Comparison of ENCODE assay signal across 18 mouse cellular contexts in the genomic region with DNA sequence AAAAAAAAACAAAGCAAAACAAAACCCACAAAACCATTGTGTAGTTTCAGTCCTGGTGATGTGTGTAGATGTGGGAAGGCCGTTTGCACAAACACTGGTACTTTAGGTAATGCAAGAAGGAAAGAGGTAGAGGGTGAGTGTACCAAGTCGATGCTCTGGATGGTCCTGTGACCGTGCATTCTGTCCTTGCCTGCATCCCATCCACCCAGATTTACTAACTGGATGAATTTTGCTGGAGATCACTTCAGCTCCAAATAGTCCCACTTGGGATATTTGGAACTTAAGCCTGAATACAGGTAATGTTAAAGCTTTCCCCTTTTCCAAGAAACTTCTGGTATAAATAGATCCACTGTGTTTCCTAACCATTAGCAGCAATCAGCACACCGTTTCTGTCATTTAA. TPM values are rescaled to one million over a fixed set of nuclear protein-coding genes. Genes with fewer than 3 reads are reported as not detected.
DNase-seq lines count a peak whose midpoint lies in the region; ATAC-seq and TF ChIP-seq lines count a peak whose summit lies in the region.
"Had no signal": no experiment of that assay in that cellular context is flagged by ENCODE, and none has a peak within 500 bp of the region (broad histone marks: within the 10 kb centered on the region; RNA-seq: fewer than 3 reads in every experiment).

No protein-coding gene starts in this region.

- ATAC-seq in intestine, embryonic 14.5 days (replicated peaks; ENCODE audit: low FRiP score, low TSS enrichment, low read depth): no peak
- no peak for ATAC-seq in intestine, postnatal 0 days
- ATAC-seq in hindbrain, embryonic 15.5 days (ENCODE audit: low FRiP score, low read depth): no peak
- no peak for ATAC-seq in neural tube, embryonic 12.5 days (ENCODE audit: low FRiP score, low read depth)
- ATAC-seq: CD4-positive, CD25-positive, alpha-beta regulatory T cell, adult 4 months; intestine, embryonic 15.5 days had no signal

- no peak overlapping the region for H3K9ac ChIP-seq in intestine, embryonic 14.5 days (ENCODE audit: low read length)
- no peak overlapping the region for H3K9ac ChIP-seq in intestine, postnatal 0 days (ENCODE audit: low read depth, low read length)
- no peak overlapping the region for H3K9ac ChIP-seq in hindbrain, embryonic 15.5 days
- H3K9ac ChIP-seq in neural tube, embryonic 12.5 days: no peak overlapping the region
- H3K9ac ChIP-seq: intestine, embryonic 15.5 days had no signal

- H3K27me3 ChIP-seq in intestine, embryonic 14.5 days (replicated peaks; ENCODE audit: control insufficient read depth, insufficient read depth, low read length): peaks cover 100% of the 10 kb centered on the region
- peaks cover 93% of the 10 kb centered on the region for H3K27me3 ChIP-seq in intestine, postnatal 0 days (replicated peaks; ENCODE audit: control insufficient read depth, insufficient read depth, low read length)
- H3K27me3 ChIP-seq in hindbrain, embryonic 10.5 days (ENCODE audit: insufficient read depth, poor library complexity, severe bottlenecking): peaks cover 100% of the 10 kb centered on the region
- peaks cover 76% of the 10 kb centered on the region for H3K27me3 ChIP-seq in hindbrain, embryonic 15.5 days
- H3K27me3 ChIP-seq in neural tube, embryonic 12.5 days (replicated peaks): peaks cover 75% of the 10 kb centered on the region
- no peaks in the 10 kb centered on the region; the same call in 1 of the 2 replicates for H3K27me3 ChIP-seq in thymus, adult 2 months (ENCODE audit: control insufficient read depth, insufficient read depth, low read length)

- no peak overlapping the region for H3K27ac ChIP-seq in intestine, embryonic 14.5 days (ENCODE audit: low read depth)
- no peak overlapping the region for H3K27ac ChIP-seq in intestine, postnatal 0 days (ENCODE audit: low read depth, low read length)
- peak overlapping the region; percentile 77 for H3K27ac ChIP-seq in hindbrain, embryonic 10.5 days
- peak overlapping the region; percentile 61 for H3K27ac ChIP-seq in hindbrain, embryonic 15.5 days (replicated peaks)
- no peak overlapping the region for H3K27ac ChIP-seq in neural tube, embryonic 12.5 days
- H3K27ac ChIP-seq in thymus, adult 2 months (ENCODE audit: control insufficient read depth, insufficient read depth, low read length): no peak overlapping the region
- H3K27ac ChIP-seq: intestine, embryonic 15.5 days; kidney, postnatal 0 days; left cerebral cortex, adult 2 months; macrophage had no signal

- no peaks in the 10 kb centered on the region for H3K4me1 ChIP-seq in intestine, embryonic 14.5 days (replicated peaks; ENCODE audit: control insufficient read depth, insufficient read depth, low read length)
- H3K4me1 ChIP-seq in intestine, postnatal 0 days (replicated peaks; ENCODE audit: control insufficient read depth, insufficient read depth, low read length): no peaks in the 10 kb centered on the region
- H3K4me1 ChIP-seq in hindbrain, embryonic 10.5 days (replicated peaks): peaks cover 59% of the 10 kb centered on the region
- peaks cover 12% of the 10 kb centered on the region for H3K4me1 ChIP-seq in hindbrain, embryonic 15.5 days (replicated peaks)
- peaks cover 23% of the 10 kb centered on the region for H3K4me1 ChIP-seq in neural tube, embryonic 12.5 days
- no peaks in the 10 kb centered on the region for H3K4me1 ChIP-seq in thymus, adult 2 months (replicated peaks; ENCODE audit: control insufficient read depth, insufficient read depth, low read length)
- H3K4me1 ChIP-seq: intestine, embryonic 15.5 days had no signal

- peak; percentile 47 for DNase-seq in intestine, embryonic 14.5 days (ENCODE audit: low spot score)
- DNase-seq in hindbrain, embryonic 10.5 days (ENCODE audit: low spot score): no peak
- DNase-seq in thymus, adult 2 months: no peak
- no peak for DNase-seq in frontal cortex, postnatal 36 days (ENCODE audit: low spot score in 2 of 2)
- DNase-seq: adrenal gland, postnatal 10 days; cerebellum, adult 8-10 months; lung, adult 18-20 months had no signal

- TF ChIP-seq CTCF in intestine, postnatal 0 days (IDR thresholded peaks at IDR 0.05; ENCODE audit: low read depth): no peak
- TF ChIP-seq CTCF in thymus, adult 2 months (IDR thresholded peaks at IDR 0.05; ENCODE audit: borderline replicate concordance, control insufficient read depth, extremely low read depth, insufficient read depth, low read length, poor library complexity): no peak

- H3K4me3 ChIP-seq in intestine, embryonic 14.5 days (ENCODE audit: low read depth, low read length): no peak overlapping the region
- no peak overlapping the region for H3K4me3 ChIP-seq in intestine, postnatal 0 days (ENCODE audit: low read depth, low read length)
- peak overlapping the region; percentile 4; the same call in 1 of the 2 replicates for H3K4me3 ChIP-seq in hindbrain, embryonic 10.5 days
- H3K4me3 ChIP-seq in hindbrain, embryonic 15.5 days: no peak overlapping the region
- no peak overlapping the region for H3K4me3 ChIP-seq in neural tube, embryonic 12.5 days
- H3K4me3 ChIP-seq in thymus, adult 2 months (ENCODE audit: control insufficient read depth, insufficient read depth, low read length): no peak overlapping the region
- H3K4me3 ChIP-seq: erythroblast, embryonic 14.5 days; intestine, embryonic 15.5 days; layer of hippocampus, adult 2 months; left cerebral cortex, adult 2 months had no signal

- H3K36me3 ChIP-seq in intestine, embryonic 14.5 days (ENCODE audit: control insufficient read depth, insufficient read depth, low read length): no peaks in the 10 kb centered on the region
- H3K36me3 ChIP-seq in intestine, postnatal 0 days (ENCODE audit: control insufficient read depth, insufficient read depth): no peaks in the 10 kb centered on the region
- H3K36me3 ChIP-seq in hindbrain, embryonic 10.5 days: no peaks in the 10 kb centered on the region
- H3K36me3 ChIP-seq in hindbrain, embryonic 15.5 days: no peaks in the 10 kb centered on the region
- H3K36me3 ChIP-seq in neural tube, embryonic 12.5 days: no peaks in the 10 kb centered on the region
- no peaks in the 10 kb centered on the region for H3K36me3 ChIP-seq in thymus, adult 2 months (ENCODE audit: control insufficient read depth, insufficient read depth, low read length)
- H3K36me3 ChIP-seq: intestine, embryonic 15.5 days had no signal

- 3% methylated on average over 4 of the region's 4 CpGs for WGBS in intestine, embryonic 14.5 days
- WGBS in intestine, postnatal 0 days: under 1% methylated on average over 4 of the region's 4 CpGs
- under 1% methylated on average over 4 of the region's 4 CpGs for WGBS in hindbrain, embryonic 10.5 days
- 15% methylated on average over 4 of the region's 4 CpGs for WGBS in hindbrain, embryonic 15.5 days
- 5% methylated on average over 4 of the region's 4 CpGs for WGBS in neural tube, embryonic 12.5 days
- WGBS in thymus, adult 2 months: 4% methylated on average over 4 of the region's 4 CpGs

- H3K9me3 ChIP-seq in intestine, embryonic 14.5 days (ENCODE audit: control insufficient read depth, low read length): no peaks in the 10 kb centered on the region
- no peaks in the 10 kb centered on the region for H3K9me3 ChIP-seq in intestine, postnatal 0 days (ENCODE audit: control insufficient read depth)
- no peaks in the 10 kb centered on the region for H3K9me3 ChIP-seq in hindbrain, embryonic 10.5 days
- H3K9me3 ChIP-seq in hindbrain, embryonic 15.5 days: no peaks in the 10 kb centered on the region
- H3K9me3 ChIP-seq in neural tube, embryonic 12.5 days: no peaks in the 10 kb centered on the region
- H3K9me3 ChIP-seq: intestine, embryonic 15.5 days had no signal

- TF ChIP-seq POLR2A in thymus, adult 2 months (IDR thresholded peaks at IDR 0.05; ENCODE audit: control insufficient read depth, extremely low read depth, insufficient read depth, low read length, poor library complexity): no peak

- no peak overlapping the region for H3K4me2 ChIP-seq in intestine, embryonic 14.5 days (ENCODE audit: low read length)
- no peak overlapping the region for H3K4me2 ChIP-seq in intestine, postnatal 0 days (replicated peaks; ENCODE audit: low read depth)
- H3K4me2 ChIP-seq in hindbrain, embryonic 15.5 days: peak overlapping the region; percentile 2; the same call in 1 of the 2 replicates
- peak overlapping the region; percentile 30; the same call in 1 of the 2 replicates for H3K4me2 ChIP-seq in neural tube, embryonic 12.5 days (replicated peaks)
- H3K4me2 ChIP-seq: intestine, embryonic 15.5 days had no signal

RNA-seq across cellular contexts. Expression of gene Zic1, which starts 22.6 kb away (rescaled TPM):
- not detected in 2 replicates for polyA plus RNA-seq in intestine, embryonic 14.5 days (2014; fragmentation: Nextera tagmentation; extraction: Ambion mirVana)
- polyA plus RNA-seq in intestine, postnatal 0 days (2015; fragmentation: Nextera tagmentation; extraction: Ambion mirVana): not detected in 2 replicates
- polyA plus RNA-seq in hindbrain, embryonic 10.5 days (2016; fragmentation: Nextera tagmentation; extraction: Ambion mirVana): 6.9 and 8.1 TPM in 2 replicates
- 13.5 and 14.8 TPM in 2 replicates for polyA plus RNA-seq in hindbrain, embryonic 15.5 days (2015; fragmentation: Nextera tagmentation; extraction: Ambion mirVana)
- polyA plus RNA-seq in neural tube, embryonic 12.5 days (2016; fragmentation: Nextera tagmentation; extraction: Ambion mirVana): 19.0 and 19.9 TPM in 2 replicates
- polyA plus RNA-seq in thymus, adult 2 months (2012; rRNA removed): 0.19 and 0.28 TPM in 2 replicates
- polyA plus RNA-seq: CD4-positive, CD25-positive, alpha-beta regulatory T cell, adult 4 months; erythroblast, embryonic 14.5 days; intestine, embryonic 15.5 days; kidney, postnatal 0 days; macrophage had no signal

RNA-seq across cellular contexts. Expression of gene Zic4, which starts 26.0 kb away (rescaled TPM):
- not detected in 2 replicates for polyA plus RNA-seq in intestine, embryonic 14.5 days (2014; fragmentation: Nextera tagmentation; extraction: Ambion mirVana)
- not detected in 2 replicates for polyA plus RNA-seq in intestine, postnatal 0 days (2015; fragmentation: Nextera tagmentation; extraction: Ambion mirVana)
- 16.9 and 19.8 TPM in 2 replicates for polyA plus RNA-seq in hindbrain, embryonic 10.5 days (2016; fragmentation: Nextera tagmentation; extraction: Ambion mirVana)
- polyA plus RNA-seq in hindbrain, embryonic 15.5 days (2015; fragmentation: Nextera tagmentation; extraction: Ambion mirVana): 52.6 and 61.6 TPM in 2 replicates
- polyA plus RNA-seq in neural tube, embryonic 12.5 days (2016; fragmentation: Nextera tagmentation; extraction: Ambion mirVana): 62.8 and 66.6 TPM in 2 replicates
- not detected in 2 replicates for polyA plus RNA-seq in thymus, adult 2 months (2012; rRNA removed)
- polyA plus RNA-seq: heart, embryonic 16.5 days; intestine, embryonic 15.5 days; kidney, postnatal 0 days; macrophage had no signal

Comparison
In these comparisons a context has a peak if more than half of its experiments do, and no peak if none do; other contexts are left out.
1. H3K27ac ChIP-seq: peak in hindbrain, embryonic 10.5 days (single experiment) and hindbrain, embryonic 15.5 days (single experiment); none in intestine, embryonic 14.5 days (single experiment), intestine, postnatal 0 days (single experiment), neural tube, embryonic 12.5 days (single experiment) and thymus, adult 2 months (single experiment).
2. H3K4me2 ChIP-seq: peak in hindbrain, embryonic 15.5 days (single experiment) and neural tube, embryonic 12.5 days (single experiment); none in intestine, embryonic 14.5 days (single experiment) and intestine, postnatal 0 days (single experiment).
3. RNA of gene Zic4, which starts 26.0 kb away (polyA plus RNA-seq): 62.8 to 66.6 TPM in neural tube, embryonic 12.5 days, 52.6 to 61.6 TPM in hindbrain, embryonic 15.5 days and 16.9 to 19.8 TPM in hindbrain, embryonic 10.5 days; not detected in intestine, embryonic 14.5 days, not detected in intestine, postnatal 0 days and not detected in thymus, adult 2 months; every median in the first group is over 10 times any median in the second.